Mouse (Mus musculus) stomach, postnatal 0 days (tissue): ENCODE results near the gene Fam83d.

Source experiments
- CTCF ChIP-seq: IDR thresholded peaks from 2 replicates; pipeline ENCODE4 v1.5.1; 2016; ENCODE audit warnings: antibody characterized with exemption, low read depth, mild to moderate bottlenecking, moderate library complexity
- EP300 ChIP-seq: optimal IDR thresholded peaks from 2 replicates; pipeline ENCODE3; 2016; ENCODE audit warnings: antibody characterized with exemption

DNA sequence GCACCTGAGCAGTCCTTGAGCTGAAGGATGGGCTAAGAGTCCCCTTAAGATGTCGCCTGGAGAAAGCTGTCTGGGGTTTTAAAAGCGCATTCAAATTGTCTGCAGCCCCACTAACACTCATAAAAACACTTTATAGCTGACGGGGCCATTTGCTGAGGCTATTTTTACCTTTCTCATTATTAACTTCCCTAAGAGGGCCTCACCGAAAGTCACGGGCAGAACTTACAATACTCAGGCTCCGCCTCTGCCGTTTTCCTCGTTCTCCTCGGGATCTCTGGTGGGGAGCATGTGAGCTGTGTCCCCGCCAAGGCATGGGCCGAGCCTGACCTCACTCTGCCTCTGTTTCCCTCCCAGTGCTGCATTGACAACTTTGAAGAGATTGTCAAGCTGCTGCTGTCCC, 21.7 kb upstream of the Fam83d start:
- TF ChIP-seq CTCF (no peak), EP300 (no peak)
